Mouse (Mus musculus): ENCODE data around the gene Stard10. TPM values are rescaled to one million over a fixed set of nuclear protein-coding genes. Genes with fewer than 3 reads are reported as not detected.

The Stard10 gene
- total RNA-seq, 1 experiment from 2014 or later = 58.5 TPM

- ATAC-seq (replicated peaks in 1 of 2; ENCODE audit: insufficient read depth in 1 of 2, low FRiP score in 2 of 2, low TSS enrichment in 1 of 2, low read depth in 1 of 2, poor library complexity in 2 of 2, severe bottlenecking in 2 of 2) = 0 out of 4 replicates have a peak, but pooled peaks of 1 of the 2 experiments have one; percentile 1
Measured at GRCm38 (mm10) chr7:101297023-101297405, 19.9 kb upstream of the Stard10 start.

- no peak for ATAC-seq (replicated peaks in 1 of 2; ENCODE audit: insufficient read depth in 1 of 2, low FRiP score in 2 of 2, low TSS enrichment in 1 of 2, low read depth in 1 of 2, poor library complexity in 2 of 2, severe bottlenecking in 2 of 2)
Measured at GRCm38 (mm10) chr7:101298375-101298774, 18.5 kb upstream of the Stard10 start.

DNA sequence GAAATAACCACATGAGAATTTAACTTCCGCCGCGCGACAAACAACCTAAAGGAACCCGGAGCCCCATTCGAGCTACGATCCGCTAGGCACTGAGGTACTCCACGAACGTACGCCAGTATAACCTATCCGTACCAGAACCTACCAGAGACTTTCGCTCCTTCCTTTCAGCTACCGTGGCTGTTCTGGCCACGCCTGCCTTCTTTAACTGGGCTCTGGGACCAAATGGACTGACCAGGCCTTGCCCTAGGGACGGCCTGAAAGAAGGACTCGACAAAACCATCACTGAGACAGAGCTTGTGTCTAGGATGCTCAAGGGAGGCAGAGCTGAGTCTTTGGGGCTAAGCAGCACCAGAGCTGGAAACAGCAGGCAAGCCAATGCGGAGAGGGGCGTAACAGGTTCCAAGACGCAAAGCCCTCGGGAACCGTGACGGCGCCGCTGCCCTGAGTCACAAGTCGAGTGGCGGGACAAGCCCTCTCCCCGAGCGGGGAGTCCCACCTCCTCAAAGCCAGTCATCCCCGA, 15.5 kb upstream of the Stard10 start:
- peak; percentile 6 to 25; a peak in 3 of 4 replicates for ATAC-seq (replicated peaks in 1 of 2; ENCODE audit: insufficient read depth in 1 of 2, low FRiP score in 2 of 2, low TSS enrichment in 1 of 2, low read depth in 1 of 2, poor library complexity in 2 of 2, severe bottlenecking in 2 of 2)

DNA sequence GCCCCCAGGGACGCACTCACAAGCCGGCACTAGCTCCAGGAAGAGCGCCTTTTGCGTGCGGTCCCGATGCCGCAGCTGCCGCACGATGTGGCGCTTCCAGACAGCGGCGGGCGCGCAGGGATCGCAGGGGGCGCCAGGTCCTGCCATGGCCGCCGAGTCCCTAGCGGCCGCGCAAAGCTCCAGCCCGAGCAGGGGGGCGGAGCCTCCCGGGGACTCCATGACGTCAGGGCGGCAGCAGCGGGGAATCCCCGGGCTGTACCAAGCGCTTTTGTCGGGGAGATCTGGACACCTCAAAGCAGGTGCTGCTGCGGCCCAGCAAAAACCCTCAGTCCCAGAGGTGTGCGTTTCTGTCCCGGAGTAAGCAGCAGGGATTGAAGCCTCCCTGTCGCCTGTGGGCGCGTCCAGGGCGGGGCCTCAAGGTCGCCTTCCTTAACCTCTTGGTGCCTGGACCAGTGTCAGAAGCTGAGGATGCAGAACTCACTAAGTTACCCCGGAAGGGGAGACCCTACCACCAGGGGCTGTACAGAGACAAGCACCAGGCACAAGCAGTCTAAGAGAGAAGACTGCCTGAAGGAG, 14.9 kb upstream of the Stard10 start, which contains the start of gene Atg16l2:
TSS of gene Atg16l2 (minus strand) at position 371 of the 576 bp plus-strand sequence.
- peak; percentile 85 to 88 for ATAC-seq (replicated peaks in 1 of 2; ENCODE audit: insufficient read depth in 1 of 2, low FRiP score in 2 of 2, low TSS enrichment in 1 of 2, low read depth in 1 of 2, poor library complexity in 2 of 2, severe bottlenecking in 2 of 2)

GRCm38 (mm10) chr7:101302691-101303090, 14.2 kb upstream of the Stard10 start:
- ATAC-seq (replicated peaks in 1 of 2; ENCODE audit: insufficient read depth in 1 of 2, low FRiP score in 2 of 2, low TSS enrichment in 1 of 2, low read depth in 1 of 2, poor library complexity in 2 of 2, severe bottlenecking in 2 of 2) = no peak

GRCm38 (mm10) chr7:101306841-101307240, 10.0 kb upstream of the Stard10 start:
- ATAC-seq (replicated peaks in 1 of 2; ENCODE audit: insufficient read depth in 1 of 2, low FRiP score in 2 of 2, low TSS enrichment in 1 of 2, low read depth in 1 of 2, poor library complexity in 2 of 2, severe bottlenecking in 2 of 2) = no peak

DNA sequence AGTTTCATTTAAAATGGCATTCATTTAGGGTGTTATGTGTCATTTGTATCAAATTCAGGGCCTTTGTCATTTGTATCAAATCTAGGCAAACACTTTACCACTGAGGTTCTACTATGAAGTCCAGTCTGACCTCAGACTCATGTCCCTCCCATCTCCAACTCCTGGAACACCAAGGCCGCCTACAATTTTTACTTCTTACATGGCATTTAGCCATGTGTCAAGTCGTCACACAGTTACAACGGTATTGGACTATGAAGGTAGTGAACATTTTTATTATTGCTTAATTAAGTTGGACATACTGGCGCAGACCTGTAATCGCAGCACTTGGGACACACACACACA, 6.9 kb upstream of the Stard10 start:
- no peak for ATAC-seq (replicated peaks in 1 of 2; ENCODE audit: insufficient read depth in 1 of 2, low FRiP score in 2 of 2, low TSS enrichment in 1 of 2, low read depth in 1 of 2, poor library complexity in 2 of 2, severe bottlenecking in 2 of 2)

- ATAC-seq (replicated peaks in 1 of 2; ENCODE audit: insufficient read depth in 1 of 2, low FRiP score in 2 of 2, low TSS enrichment in 1 of 2, low read depth in 1 of 2, poor library complexity in 2 of 2, severe bottlenecking in 2 of 2) = peak; percentile 96 to 97
Measured at GRCm38 (mm10) chr7:101310327-101311028, 6.4 kb upstream of the Stard10 start.

DNA sequence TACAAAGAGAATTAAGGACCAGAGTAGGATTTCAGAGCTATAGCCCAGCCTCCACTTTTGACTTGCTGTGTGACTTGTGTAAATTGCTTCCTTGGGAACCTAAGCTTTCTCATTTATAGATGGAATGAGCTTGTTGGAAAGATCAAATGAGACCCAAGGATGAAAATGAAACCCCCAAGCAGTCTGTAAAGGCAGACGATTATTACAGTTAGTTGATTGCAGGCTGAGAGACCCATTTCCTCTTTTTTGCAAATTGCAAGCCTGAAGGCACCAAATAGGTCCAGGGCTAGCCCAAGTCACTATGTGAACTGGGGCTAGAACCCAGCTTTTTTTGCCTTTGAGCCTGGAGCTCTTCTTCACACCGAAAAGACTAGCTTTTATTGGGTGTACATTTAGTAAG, 5.8 kb upstream of the Stard10 start:
- no peak for ATAC-seq (replicated peaks in 1 of 2; ENCODE audit: insufficient read depth in 1 of 2, low FRiP score in 2 of 2, low TSS enrichment in 1 of 2, low read depth in 1 of 2, poor library complexity in 2 of 2, severe bottlenecking in 2 of 2)

GRCm38 (mm10) chr7:101313033-101313432, 3.9 kb upstream of the Stard10 start:
- no peak for ATAC-seq (replicated peaks in 1 of 2; ENCODE audit: insufficient read depth in 1 of 2, low FRiP score in 2 of 2, low TSS enrichment in 1 of 2, low read depth in 1 of 2, poor library complexity in 2 of 2, severe bottlenecking in 2 of 2)

DNA sequence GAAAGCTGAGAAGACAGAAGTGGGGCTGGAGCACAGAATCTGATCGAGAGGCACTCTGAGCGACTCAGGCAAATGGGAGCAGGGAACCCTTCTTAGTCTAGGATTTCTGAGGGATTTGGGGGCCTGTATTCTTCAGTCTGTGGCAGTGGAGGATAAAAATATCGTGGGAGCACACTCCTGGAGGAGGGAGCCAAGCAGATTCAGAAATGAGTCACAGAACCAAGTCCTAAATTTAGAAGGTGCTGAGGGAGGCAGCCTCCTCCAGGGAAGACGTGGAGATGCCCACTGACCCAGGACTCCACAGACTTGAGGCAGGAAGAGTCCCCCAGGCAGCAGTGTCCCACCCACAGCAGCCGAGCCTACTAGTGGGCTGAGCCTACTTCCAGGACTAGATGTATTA, 2.5 kb upstream of the Stard10 start:
- no peak for ATAC-seq (replicated peaks in 1 of 2; ENCODE audit: insufficient read depth in 1 of 2, low FRiP score in 2 of 2, low TSS enrichment in 1 of 2, low read depth in 1 of 2, poor library complexity in 2 of 2, severe bottlenecking in 2 of 2)

DNA sequence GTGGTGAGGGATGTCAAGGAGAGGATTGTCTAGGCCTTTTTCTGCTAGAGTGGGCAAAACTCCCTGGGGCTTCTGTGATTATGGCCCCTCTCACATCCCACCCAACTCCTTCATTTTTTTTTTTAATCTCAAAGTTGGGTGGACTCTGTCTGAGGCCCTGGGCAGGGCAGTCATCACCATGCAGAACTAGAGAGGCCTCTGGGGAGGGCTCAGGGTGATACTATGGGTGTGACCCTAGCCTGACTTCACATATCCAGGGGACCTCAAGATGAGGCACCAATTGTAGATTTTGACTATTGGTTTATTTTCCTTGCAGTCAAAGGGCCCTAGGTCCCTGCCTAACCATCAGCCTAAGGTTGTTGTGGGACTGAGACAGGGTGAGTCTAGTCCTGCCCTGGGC, 1.2 kb upstream of the Stard10 start:
- no peak for ATAC-seq (replicated peaks in 1 of 2; ENCODE audit: insufficient read depth in 1 of 2, low FRiP score in 2 of 2, low TSS enrichment in 1 of 2, low read depth in 1 of 2, poor library complexity in 2 of 2, severe bottlenecking in 2 of 2)

DNA sequence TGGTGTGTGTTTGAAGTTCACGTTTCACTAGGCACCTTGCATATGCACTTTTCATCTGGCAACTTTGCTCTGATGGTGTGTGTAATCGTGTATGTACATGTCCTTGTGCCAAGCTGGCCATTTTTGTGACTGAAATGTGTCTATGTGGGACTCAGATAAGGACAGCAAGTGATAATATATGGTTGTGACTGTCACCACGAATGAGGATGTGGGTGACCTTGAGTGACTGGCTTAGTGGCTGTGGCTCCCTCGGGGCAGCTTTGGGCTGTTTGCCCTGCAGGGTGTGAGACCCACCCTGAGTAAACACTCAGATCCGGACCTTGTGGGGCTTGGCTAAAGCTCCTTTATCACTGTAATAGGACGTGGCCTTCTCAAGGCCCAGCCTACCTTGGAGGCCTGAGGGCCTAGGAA, 290 bp upstream of the Stard10 start:
- peak; percentile 34 to 59; a peak in 2 of 4 replicates for ATAC-seq (replicated peaks in 1 of 2; ENCODE audit: insufficient read depth in 1 of 2, low FRiP score in 2 of 2, low TSS enrichment in 1 of 2, low read depth in 1 of 2, poor library complexity in 2 of 2, severe bottlenecking in 2 of 2)

- ATAC-seq (replicated peaks in 1 of 2; ENCODE audit: insufficient read depth in 1 of 2, low FRiP score in 2 of 2, low TSS enrichment in 1 of 2, low read depth in 1 of 2, poor library complexity in 2 of 2, severe bottlenecking in 2 of 2) = no peak
Measured at GRCm38 (mm10) chr7:101318848-101319247, 2.0 kb downstream of the Stard10 start.

GRCm38 (mm10) chr7:101319796-101320195, 2.9 kb downstream of the Stard10 start:
- ATAC-seq (replicated peaks in 1 of 2; ENCODE audit: insufficient read depth in 1 of 2, low FRiP score in 2 of 2, low TSS enrichment in 1 of 2, low read depth in 1 of 2, poor library complexity in 2 of 2, severe bottlenecking in 2 of 2) = no peak

- no peak for ATAC-seq (replicated peaks in 1 of 2; ENCODE audit: insufficient read depth in 1 of 2, low FRiP score in 2 of 2, low TSS enrichment in 1 of 2, low read depth in 1 of 2, poor library complexity in 2 of 2, severe bottlenecking in 2 of 2)
Measured at GRCm38 (mm10) chr7:101320399-101321217, 3.7 kb downstream of the Stard10 start.

GRCm38 (mm10) chr7:101321218-101321827, 4.4 kb downstream of the Stard10 start:
- ATAC-seq (replicated peaks in 1 of 2; ENCODE audit: insufficient read depth in 1 of 2, low FRiP score in 2 of 2, low TSS enrichment in 1 of 2, low read depth in 1 of 2, poor library complexity in 2 of 2, severe bottlenecking in 2 of 2) = 0 out of 4 replicates have a peak, but pooled peaks of 1 of the 2 experiments have one; percentile 9

Measured in hematopoietic stem cell, adult 5-6 weeks (primary cell).